Mouse (Mus musculus) small intestine, adult 2 months (tissue): ENCODE results near the gene Scgb1a1.

Experiments used
- CTCF ChIP-seq: fragments of 200-500 bp; IDR thresholded peaks from 2 replicates; pipeline ENCODE4 v1.5.1; 2012; ENCODE audit warnings: low read depth, mild to moderate bottlenecking, control low read depth, inconsistent platforms, low read length, moderate library complexity, mixed read lengths; ENCODE audit not compliant: insufficient replicate concordance, insufficient read length; ENCODE audit errors: extremely low read depth
- POLR2A ChIP-seq: fragments of 200-500 bp; IDR thresholded peaks from 2 replicates; pipeline ENCODE4 v1.6.1; 2012; ENCODE audit warnings: low read depth, mild to moderate bottlenecking, control low read depth, inconsistent platforms, low read length, moderate library complexity

- no peak for TF ChIP-seq CTCF
- no peak for TF ChIP-seq POLR2A
Measured at GRCm38 (mm10) chr19:9040649-9041048, 47.1 kb downstream of the Scgb1a1 start.
